In the genomic region with DNA sequence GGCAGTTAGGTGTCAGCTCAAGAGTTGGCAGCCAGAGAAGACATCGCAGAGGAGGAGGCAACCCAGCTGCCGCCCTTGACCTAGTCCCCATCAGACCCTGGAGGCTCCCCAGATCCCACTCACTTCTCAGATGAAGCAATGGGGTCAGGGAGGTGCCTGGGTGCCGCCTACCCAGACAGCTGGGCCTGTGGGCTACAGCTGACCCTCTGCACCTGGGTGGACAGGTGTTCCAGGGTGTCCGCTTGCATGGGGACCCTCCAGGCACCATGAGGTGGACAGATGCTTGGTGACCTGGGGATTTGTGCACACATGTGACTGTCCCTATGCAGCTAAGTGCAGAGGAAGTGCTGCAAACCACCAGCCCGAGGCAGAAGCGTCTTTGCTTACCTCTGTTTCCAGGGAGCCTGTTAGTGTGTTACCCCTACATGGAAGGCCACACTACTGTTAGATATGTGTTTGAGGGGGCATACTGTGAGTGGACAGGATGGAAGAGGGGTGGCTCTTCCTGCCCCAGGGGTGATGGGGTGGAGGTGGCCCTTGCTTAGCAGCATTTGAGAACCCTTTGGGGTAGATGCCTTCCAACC, we compare ENCODE assay signal across 9 mouse cellular contexts. TPM values are rescaled to one million over a fixed set of nuclear protein-coding genes. Genes with fewer than 3 reads are reported as not detected.
DNase-seq lines count a peak whose midpoint lies in the region; ATAC-seq lines count a peak whose summit lies in the region.
"Had no signal": no experiment of that assay in that cellular context is flagged by ENCODE, and none has a peak within 500 bp of the region (broad histone marks: within the 10 kb centered on the region; RNA-seq: fewer than 3 reads in every experiment).

No protein-coding gene starts in this region.

- no peak for DNase-seq in heart, embryonic 10.5 days (ENCODE audit: low spot score)
- DNase-seq in heart, postnatal 10 days, result no peak
- no peak for DNase-seq in midbrain, embryonic 11.5 days (ENCODE audit: low spot score, missing footprints)
- DNase-seq in heart, postnatal 4 days, result peak; percentile 13
- DNase-seq in left cerebral cortex, adult 11 months (ENCODE audit: low spot score), result no peak

- H3K9me3 ChIP-seq in heart, embryonic 10.5 days, result no peaks in the 10 kb centered on the region
- H3K9me3 ChIP-seq in midbrain, embryonic 12.5 days, result no peaks in the 10 kb centered on the region
- H3K9me3 ChIP-seq in midbrain, embryonic 11.5 days (ENCODE audit: control insufficient read depth, low read length), result no peaks in the 10 kb centered on the region
- no peaks in the 10 kb centered on the region for H3K9me3 ChIP-seq in stomach, embryonic 14.5 days (ENCODE audit: control insufficient read depth, low read depth, low read length)

- no peak overlapping the region for H3K4me2 ChIP-seq in midbrain, embryonic 12.5 days (replicated peaks)
- no peak overlapping the region for H3K4me2 ChIP-seq in midbrain, embryonic 11.5 days
- H3K4me2 ChIP-seq in stomach, embryonic 14.5 days (replicated peaks; ENCODE audit: low read depth, low read length), result no peak overlapping the region

- H3K9ac ChIP-seq in midbrain, embryonic 12.5 days (replicated peaks), result no peak overlapping the region
- H3K9ac ChIP-seq in midbrain, embryonic 11.5 days (ENCODE audit: low read length), result no peak overlapping the region
- H3K9ac ChIP-seq in stomach, embryonic 14.5 days (replicated peaks; ENCODE audit: low read depth, low read length), result no peak overlapping the region
- H3K9ac ChIP-seq: liver, embryonic 14.5 days had no signal

- H3K36me3 ChIP-seq in heart, embryonic 10.5 days, result no peaks in the 10 kb centered on the region
- no peaks in the 10 kb centered on the region for H3K36me3 ChIP-seq in midbrain, embryonic 12.5 days
- H3K36me3 ChIP-seq in midbrain, embryonic 11.5 days (ENCODE audit: control insufficient read depth, insufficient read depth, low read length), result 0 out of 2 replicates have a peak, but pooled peaks cover under 1% of the 10 kb centered on the region
- H3K36me3 ChIP-seq in stomach, embryonic 14.5 days (ENCODE audit: control insufficient read depth, insufficient read depth, low read length), result no peaks in the 10 kb centered on the region

- H3K4me3 ChIP-seq in heart, embryonic 10.5 days, result peak overlapping the region; percentile 4; the same call in 1 of the 2 replicates
- H3K4me3 ChIP-seq in midbrain, embryonic 12.5 days, result no peak overlapping the region; the same call in 1 of the 2 replicates
- no peak overlapping the region for H3K4me3 ChIP-seq in midbrain, embryonic 11.5 days (ENCODE audit: low read depth, low read length)
- no peak overlapping the region for H3K4me3 ChIP-seq in stomach, embryonic 14.5 days (ENCODE audit: low read depth, low read length)

- peak overlapping the region; percentile 97 for H3K27ac ChIP-seq in heart, embryonic 10.5 days
- 0 out of 2 replicates have a peak overlapping the region, but pooled peaks have one; percentile 4 for H3K27ac ChIP-seq in midbrain, embryonic 12.5 days (replicated peaks)
- no peak overlapping the region for H3K27ac ChIP-seq in midbrain, embryonic 11.5 days (ENCODE audit: low read depth, low read length)
- H3K27ac ChIP-seq in stomach, embryonic 14.5 days (ENCODE audit: low read length), result peak overlapping the region; percentile 96

- no peaks in the 10 kb centered on the region for H3K27me3 ChIP-seq in heart, embryonic 10.5 days (ENCODE audit: insufficient read depth, poor library complexity, severe bottlenecking)
- peaks cover 6% of the 10 kb centered on the region; the same call in 1 of the 2 replicates for H3K27me3 ChIP-seq in midbrain, embryonic 12.5 days
- H3K27me3 ChIP-seq in midbrain, embryonic 11.5 days (ENCODE audit: control insufficient read depth, insufficient read depth, low read length), result peaks cover 4% of the 10 kb centered on the region; the same call in 1 of the 2 replicates
- H3K27me3 ChIP-seq in stomach, embryonic 14.5 days (ENCODE audit: control insufficient read depth, insufficient read depth, low read length), result no peaks in the 10 kb centered on the region

- peaks cover 90% of the 10 kb centered on the region for H3K4me1 ChIP-seq in heart, embryonic 10.5 days
- H3K4me1 ChIP-seq in midbrain, embryonic 12.5 days, result peaks cover 71% of the 10 kb centered on the region
- peaks cover 60% of the 10 kb centered on the region for H3K4me1 ChIP-seq in midbrain, embryonic 11.5 days (ENCODE audit: control insufficient read depth, insufficient read depth, low read length)
- peaks cover 71% of the 10 kb centered on the region for H3K4me1 ChIP-seq in stomach, embryonic 14.5 days (ENCODE audit: control insufficient read depth, insufficient read depth, low read length)

- 77% methylated on average over 6 of the region's 6 CpGs for WGBS in heart, embryonic 10.5 days
- 75% methylated on average over 6 of the region's 6 CpGs for WGBS in midbrain, embryonic 12.5 days
- 84% methylated on average over 6 of the region's 6 CpGs for WGBS in midbrain, embryonic 11.5 days
- 66% methylated on average over 6 of the region's 6 CpGs for WGBS in stomach, embryonic 14.5 days

- intact Hi-C loops in heart, postnatal 10 days (cut with DNase I), result no loop called here

- no peak for ATAC-seq in midbrain, embryonic 12.5 days (ENCODE audit: low FRiP score, low read depth)
- no peak for ATAC-seq in midbrain, embryonic 11.5 days (ENCODE audit: low FRiP score)
- ATAC-seq in stomach, embryonic 14.5 days (ENCODE audit: insufficient number of reproducible peaks, insufficient read depth, low FRiP score, low read depth), result no peak
- ATAC-seq in CD4-positive, CD25-positive, alpha-beta regulatory T cell, adult 4 months, result no peak

RNA-seq across cellular contexts. Expression of gene Cirbp, which starts 3.0 kb away (rescaled TPM):
- 85.7 and 98.0 TPM in 2 replicates for polyA plus RNA-seq in heart, embryonic 10.5 days (2016; fragmentation: Nextera tagmentation; extraction: Ambion mirVana)
- total RNA-seq in heart, postnatal 10 days (2021), result 100 to 1,000 TPM; 113 to 134 TPM
- 227 and 233 TPM in 2 replicates for polyA plus RNA-seq in midbrain, embryonic 12.5 days (2016; fragmentation: Nextera tagmentation; extraction: Ambion mirVana)
- 81.5 and 87.1 TPM in 2 replicates for polyA plus RNA-seq in midbrain, embryonic 11.5 days (2014; fragmentation: Nextera tagmentation; extraction: Ambion mirVana)
- 100 to 1,000 TPM; 163 to 193 TPM for total RNA-seq in heart, postnatal 4 days (2021)
- polyA plus RNA-seq in stomach, embryonic 14.5 days (2014; fragmentation: Nextera tagmentation; extraction: Ambion mirVana), result 92.7 and 105 TPM in 2 replicates
- polyA plus RNA-seq in CD4-positive, CD25-positive, alpha-beta regulatory T cell, adult 4 months (2017; shearing (Covaris generic)), result 100 to 1,000 TPM; 124 to 272 TPM

RNA-seq across cellular contexts. Expression of gene 1600002K03Rik, which starts 9.9 kb away (rescaled TPM):
- polyA plus RNA-seq in heart, embryonic 10.5 days (2016; fragmentation: Nextera tagmentation; extraction: Ambion mirVana), result 11.7 and 13.9 TPM in 2 replicates
- 1 to 10 TPM; 3.1 to 3.4 TPM for total RNA-seq in heart, postnatal 10 days (2021)
- 12.9 and 13.6 TPM in 2 replicates for polyA plus RNA-seq in midbrain, embryonic 12.5 days (2016; fragmentation: Nextera tagmentation; extraction: Ambion mirVana)
- polyA plus RNA-seq in midbrain, embryonic 11.5 days (2014; fragmentation: Nextera tagmentation; extraction: Ambion mirVana), result 8.0 and 8.7 TPM in 2 replicates
- total RNA-seq in heart, postnatal 4 days (2021), result 1 to 10 TPM; 1.9 to 4.9 TPM
- 12.5 and 13.9 TPM in 2 replicates for polyA plus RNA-seq in stomach, embryonic 14.5 days (2014; fragmentation: Nextera tagmentation; extraction: Ambion mirVana)
- polyA plus RNA-seq in CD4-positive, CD25-positive, alpha-beta regulatory T cell, adult 4 months (2017; shearing (Covaris generic)), result 10 to 100 TPM; 21.6 to 23.5 TPM

RNA-seq across cellular contexts. Expression of gene Midn, which starts 14.7 kb away (rescaled TPM):
- polyA plus RNA-seq in heart, embryonic 10.5 days (2016; fragmentation: Nextera tagmentation; extraction: Ambion mirVana), result 16.1 and 24.4 TPM in 2 replicates
- 100 to 1,000 TPM; 132 to 190 TPM for total RNA-seq in heart, postnatal 10 days (2021)
- 41.7 and 46.4 TPM in 2 replicates for polyA plus RNA-seq in midbrain, embryonic 12.5 days (2016; fragmentation: Nextera tagmentation; extraction: Ambion mirVana)
- polyA plus RNA-seq in midbrain, embryonic 11.5 days (2014; fragmentation: Nextera tagmentation; extraction: Ambion mirVana), result 66.0 and 71.3 TPM in 2 replicates
- 100 to 1,000 TPM; 145 to 163 TPM for total RNA-seq in heart, postnatal 4 days (2021)
- polyA plus RNA-seq in stomach, embryonic 14.5 days (2014; fragmentation: Nextera tagmentation; extraction: Ambion mirVana), result 29.3 and 32.1 TPM in 2 replicates
- 1 to 10 TPM; 4.6 to 8.2 TPM for polyA plus RNA-seq in CD4-positive, CD25-positive, alpha-beta regulatory T cell, adult 4 months (2017; shearing (Covaris generic))

RNA-seq across cellular contexts. Expression of gene Efna2, which starts 16.5 kb away (rescaled TPM):
- polyA plus RNA-seq in heart, embryonic 10.5 days (2016; fragmentation: Nextera tagmentation; extraction: Ambion mirVana), result 14.9 and 20.6 TPM in 2 replicates
- 1 to 10 TPM; 1.4 to 1.7 TPM for total RNA-seq in heart, postnatal 10 days (2021)
- 114 and 127 TPM in 2 replicates for polyA plus RNA-seq in midbrain, embryonic 12.5 days (2016; fragmentation: Nextera tagmentation; extraction: Ambion mirVana)
- polyA plus RNA-seq in midbrain, embryonic 11.5 days (2014; fragmentation: Nextera tagmentation; extraction: Ambion mirVana), result 78.1 and 91.7 TPM in 2 replicates
- total RNA-seq in heart, postnatal 4 days (2021), result 1 to 10 TPM; 2.8 to 2.9 TPM
- 12.2 and 12.5 TPM in 2 replicates for polyA plus RNA-seq in stomach, embryonic 14.5 days (2014; fragmentation: Nextera tagmentation; extraction: Ambion mirVana)
- under 1 TPM in 1 of 2 experiments, not detected in 1; 0.28 TPM for polyA plus RNA-seq in CD4-positive, CD25-positive, alpha-beta regulatory T cell, adult 4 months (2017; shearing (Covaris generic))

RNA-seq across cellular contexts. Expression of gene Cbarp, which starts 22.2 kb away (rescaled TPM):
- 2.0 and 4.0 TPM in 2 replicates for polyA plus RNA-seq in heart, embryonic 10.5 days (2016; fragmentation: Nextera tagmentation; extraction: Ambion mirVana)
- 1 to 10 TPM; 3.2 to 4.1 TPM for total RNA-seq in heart, postnatal 10 days (2021)
- polyA plus RNA-seq in midbrain, embryonic 12.5 days (2016; fragmentation: Nextera tagmentation; extraction: Ambion mirVana), result 19.3 and 20.0 TPM in 2 replicates
- 11.1 and 11.8 TPM in 2 replicates for polyA plus RNA-seq in midbrain, embryonic 11.5 days (2014; fragmentation: Nextera tagmentation; extraction: Ambion mirVana)
- 1 to 10 TPM; 3.7 to 5.1 TPM for total RNA-seq in heart, postnatal 4 days (2021)
- 7.5 and 10.1 TPM in 2 replicates for polyA plus RNA-seq in stomach, embryonic 14.5 days (2014; fragmentation: Nextera tagmentation; extraction: Ambion mirVana)
- polyA plus RNA-seq in CD4-positive, CD25-positive, alpha-beta regulatory T cell, adult 4 months (2017; shearing (Covaris generic)), result 1 to 10 TPM; 1.3 to 1.4 TPM
